27 mouse cellular contexts compared by ENCODE assay signal in the genomic region with DNA sequence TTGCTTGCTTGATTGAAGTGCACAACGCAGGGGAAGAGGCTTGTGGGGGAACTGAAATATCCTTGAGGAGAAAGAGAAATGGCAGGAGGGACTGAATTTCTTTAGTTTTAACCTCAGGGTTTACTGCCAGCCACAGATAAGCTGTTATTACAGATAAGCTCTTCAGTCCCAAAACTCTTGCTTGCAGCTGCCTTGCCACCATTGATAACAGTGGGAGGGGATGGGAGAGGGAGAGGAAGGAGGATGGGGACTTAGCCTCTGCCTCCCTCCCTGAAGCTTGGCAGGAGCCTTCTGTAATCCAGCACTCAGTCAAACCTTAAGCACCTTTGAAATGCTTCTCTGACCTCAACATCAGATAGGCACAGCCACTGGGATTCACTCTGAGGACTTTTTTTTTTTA.
DNase-seq lines count a peak whose midpoint lies in the region; ATAC-seq and TF ChIP-seq lines count a peak whose summit lies in the region.
"Had no signal": no experiment of that assay in that cellular context is flagged by ENCODE, and none has a peak within 500 bp of the region (broad histone marks: within the 10 kb centered on the region; RNA-seq: fewer than 3 reads in every experiment).

No protein-coding gene starts in this region.

- H3K4me3 ChIP-seq in MEL (ENCODE audit: control insufficient read depth in 1 of 2, insufficient read depth in 1 of 2, low read depth in 2 of 2, low read length in 2 of 2) = no peak overlapping the region
- no peak overlapping the region for H3K4me3 ChIP-seq in liver, embryonic 15.5 days (replicated peaks)
- H3K4me3 ChIP-seq: embryonic facial prominence, embryonic 13.5 days; erythroblast, embryonic 14.5 days; forebrain, embryonic 12.5 days; hindbrain, embryonic 10.5 days; left cerebral cortex, adult 2 months; limb, embryonic 10.5 days; midbrain, embryonic 13.5 days; myocyte; neural tube, embryonic 13.5 days; stomach, embryonic 15.5 days had no signal

- H3K4me1 ChIP-seq in MEL (ENCODE audit: control insufficient read depth in 1 of 2, insufficient read depth in 2 of 2, low read length in 2 of 2) = no peaks in the 10 kb centered on the region
- no peaks in the 10 kb centered on the region for H3K4me1 ChIP-seq in liver, embryonic 15.5 days (replicated peaks)
- H3K4me1 ChIP-seq: embryonic facial prominence, embryonic 13.5 days; forebrain, embryonic 12.5 days; hindbrain, embryonic 10.5 days; limb, embryonic 10.5 days; midbrain, embryonic 13.5 days; neural tube, embryonic 13.5 days; stomach, embryonic 15.5 days had no signal

- peak; percentile 42 to 71; a peak in 3 of 4 replicates for TF ChIP-seq EP300 in MEL (IDR thresholded peaks at IDR 0.05; ENCODE audit: low read depth in 1 of 2, low read length in 2 of 2)

- no peaks in the 10 kb centered on the region for H3K36me3 ChIP-seq in MEL (ENCODE audit: control insufficient read depth in 1 of 2, insufficient read depth in 2 of 2, low read length in 2 of 2)
- no peaks in the 10 kb centered on the region for H3K36me3 ChIP-seq in liver, embryonic 15.5 days (replicated peaks)
- H3K36me3 ChIP-seq: embryonic facial prominence, embryonic 13.5 days; forebrain, embryonic 12.5 days; hindbrain, embryonic 10.5 days; limb, embryonic 10.5 days; midbrain, embryonic 13.5 days; neural tube, embryonic 13.5 days; stomach, embryonic 15.5 days had no signal

- peak; percentile 93 for ATAC-seq in liver, embryonic 15.5 days (ENCODE audit: insufficient read depth)
- ATAC-seq in inflammation-experienced regulatory T-cells, adult 6 months = no peak
- ATAC-seq: hindbrain, embryonic 16.5 days; intestine, embryonic 16.5 days; lung, postnatal 0 days; midbrain, embryonic 13.5 days had no signal

- H3K4me2 ChIP-seq in liver, embryonic 15.5 days = peak overlapping the region; percentile 11; the same call in 1 of the 2 replicates
- H3K4me2 ChIP-seq: embryonic facial prominence, embryonic 13.5 days; forebrain, embryonic 12.5 days; midbrain, embryonic 13.5 days; neural tube, embryonic 13.5 days; stomach, embryonic 15.5 days had no signal

- H3K79me2 ChIP-seq in MEL (ENCODE audit: control insufficient read depth, insufficient read depth, low read length, poor library complexity) = no peaks in the 10 kb centered on the region

- no peaks in the 10 kb centered on the region for H3K27me3 ChIP-seq in MEL (ENCODE audit: control insufficient read depth in 1 of 2, insufficient read depth in 2 of 2, low read length in 2 of 2)
- H3K27me3 ChIP-seq in liver, embryonic 15.5 days = no peaks in the 10 kb centered on the region
- H3K27me3 ChIP-seq: embryonic facial prominence, embryonic 13.5 days; forebrain, embryonic 12.5 days; midbrain, embryonic 13.5 days; neural tube, embryonic 13.5 days; stomach, embryonic 15.5 days had no signal

- no peak overlapping the region for H3K9ac ChIP-seq in MEL (ENCODE audit: control insufficient read depth, low read depth, low read length, poor library complexity, severe bottlenecking)
- H3K9ac ChIP-seq in liver, embryonic 15.5 days = no peak overlapping the region
- H3K9ac ChIP-seq: embryonic facial prominence, embryonic 13.5 days; forebrain, embryonic 12.5 days; midbrain, embryonic 13.5 days; neural tube, embryonic 13.5 days; stomach, embryonic 15.5 days had no signal

- 23% methylated on average over 1 of the region's 1 CpGs for WGBS in liver, embryonic 15.5 days (ENCODE audit: insufficient replicate concordance)

- no peak for TF ChIP-seq RAD21 in MEL (IDR thresholded peaks at IDR 0.05; ENCODE audit: low read depth, low read length)

- H3K27ac ChIP-seq in MEL (ENCODE audit: control insufficient read depth, low read depth, low read length) = no peak overlapping the region
- H3K27ac ChIP-seq in liver, embryonic 15.5 days (replicated peaks) = peak overlapping the region; percentile 35; the same call in 1 of the 2 replicates
- H3K27ac ChIP-seq: embryonic facial prominence, embryonic 13.5 days; forebrain, embryonic 12.5 days; hindbrain, embryonic 10.5 days; left cerebral cortex, adult 2 months; limb, embryonic 10.5 days; midbrain, embryonic 13.5 days; neural tube, embryonic 13.5 days; stomach, embryonic 15.5 days had no signal

- TF ChIP-seq POLR2A in MEL (IDR thresholded peaks at IDR 0.05; ENCODE audit: control insufficient read depth in 1 of 2, insufficient read depth in 1 of 2, low read depth in 1 of 2, low read length in 2 of 2, poor library complexity in 1 of 2) = no peak

- no peak for TF ChIP-seq CTCF in MEL (IDR thresholded peaks at IDR 0.05 in 2 of 3, conservative IDR thresholded peaks at IDR 0.05 in 1 of 3; ENCODE audit: control insufficient read depth in 1 of 3, insufficient read depth in 1 of 3, low read depth in 2 of 3, low read length in 3 of 3, poor library complexity in 1 of 3, severe bottlenecking in 1 of 3)

- no peaks in the 10 kb centered on the region for H3K9me3 ChIP-seq in MEL (replicated peaks; ENCODE audit: insufficient read depth, low read length)
- no peaks in the 10 kb centered on the region for H3K9me3 ChIP-seq in liver, embryonic 15.5 days (replicated peaks)
- H3K9me3 ChIP-seq: limb, embryonic 10.5 days; neural tube, embryonic 13.5 days; stomach, embryonic 15.5 days had no signal

- DNase-seq in 416B (ENCODE audit: low read depth) (peak; percentile 13), MEL (ENCODE audit: low read depth, low spot score) (peak; percentile 31)
- peak; percentile 17 for DNase-seq in c-Kit-positive CD71-positive TER-119-positive erythroid progenitor cells, embryonic 14.5 days (ENCODE audit: low spot score)
- no peak for DNase-seq in left cerebral cortex, adult 8-10 months (ENCODE audit: low spot score in 2 of 2)
- no peak for DNase-seq in kidney, adult 18-20 months
- DNase-seq: cerebellum, adult 8-10 months; cerebellum, postnatal 36 days; embryo, embryonic 11 days; kidney, postnatal 36 days; right cerebral cortex, adult 18-20 months; right cerebral cortex, postnatal 4 days; thymus, postnatal 25 days had no signal

TF ChIP-seq in MEL, 35 proteins besides CTCF, POLR2A, EP300 and RAD21:
- no peak for TF ChIP-seq NRF1 (IDR thresholded peaks at IDR 0.05; ENCODE audit: insufficient read depth, low read depth, low read length, poor library complexity, severe bottlenecking)
- TF ChIP-seq POLR2AphosphoS5 (IDR thresholded peaks at IDR 0.05; ENCODE audit: borderline replicate concordance, low read depth, low read length) = no peak
- TF ChIP-seq GABPA (IDR thresholded peaks at IDR 0.05; ENCODE audit: low read depth, low read length) = no peak
- TF ChIP-seq POLR2AphosphoS2 (IDR thresholded peaks at IDR 0.05; ENCODE audit: low read length) = no peak
- no peak for TF ChIP-seq ZC3H11A (IDR thresholded peaks at IDR 0.05; ENCODE audit: low read depth, low read length)
- no peak for TF ChIP-seq ZKSCAN1 (IDR thresholded peaks at IDR 0.05; ENCODE audit: low read depth, low read length)
- TF ChIP-seq TCF12 (IDR thresholded peaks at IDR 0.05; ENCODE audit: low read depth, low read length) = peak; percentile 83; the same call in 1 of the 2 replicates
- TF ChIP-seq BHLHE40 (IDR thresholded peaks at IDR 0.05; ENCODE audit: borderline replicate concordance, low read depth, low read length) = no peak
- no peak for TF ChIP-seq E2F4 (IDR thresholded peaks at IDR 0.05; ENCODE audit: borderline replicate concordance, low read depth, low read length)
- TF ChIP-seq MAX (IDR thresholded peaks at IDR 0.05; ENCODE audit: low read length) = no peak
- TF ChIP-seq NELFE (IDR thresholded peaks at IDR 0.05; ENCODE audit: low read depth, low read length) = no peak
- TF ChIP-seq MYB (IDR thresholded peaks at IDR 0.05; ENCODE audit: low read depth, low read length) = no peak
- TF ChIP-seq GATA1 (IDR thresholded peaks at IDR 0.05; ENCODE audit: low read depth, low read length) = peak; percentile 50; the same call in 1 of the 2 replicates
- 0 out of 2 replicates have a peak, but pooled peaks have one; percentile 14 for TF ChIP-seq TAL1 (IDR thresholded peaks at IDR 0.05; ENCODE audit: low read length)

Comparison
In these comparisons a context has a peak if more than half of its experiments do, and no peak if none do; other contexts are left out.
1. DNase-seq: peak in 416B (single experiment), MEL (single experiment) and c-Kit-positive CD71-positive TER-119-positive erythroid progenitor cells, embryonic 14.5 days (single experiment); none in left cerebral cortex, adult 8-10 months (0 of 2) and kidney, adult 18-20 months (single experiment).